Mouse (Mus musculus) heart, adult 2 months (tissue): ENCODE results near the gene Mtor. TPM values are rescaled to one million over a fixed set of nuclear protein-coding genes. Genes with fewer than 3 reads are reported as not detected.

Experiments used
- DNase-seq, 2 experiments: peaks; one replicate each; pipeline ENCODE4 v3.0.0; 2021
- H3K27ac ChIP-seq: fragments of 200-600 bp; 2 replicates; pipeline ENCODE4 v1.8.1; 2022
- H3K27me3 ChIP-seq: fragments of 200-500 bp; 2 replicates; pipeline ENCODE4 v1.6.1; 2012; ENCODE audit warnings: mild to moderate bottlenecking, low read length, inconsistent platforms, mixed read lengths; ENCODE audit not compliant: control insufficient read depth, insufficient read depth
- H3K36me3 ChIP-seq: fragments of 200-500 bp; 2 replicates; pipeline ENCODE4 v1.6.1; 2012; ENCODE audit warnings: low read length, inconsistent platforms; ENCODE audit not compliant: control insufficient read depth, insufficient read depth
- H3K4me1 ChIP-seq: fragments of 200-500 bp; 2 replicates; pipeline ENCODE4 v1.6.1; 2011; ENCODE audit warnings: low read length; ENCODE audit not compliant: control insufficient read depth, insufficient read depth
- H3K4me3 ChIP-seq: fragments of 200-600 bp; 2 replicates; pipeline ENCODE4 v1.8.1; 2022
- H3K79me2 ChIP-seq: fragments of 200-500 bp; replicated peaks from 2 replicates; pipeline ENCODE4 v1.6.1; 2012; ENCODE audit warnings: mild to moderate bottlenecking, inconsistent platforms, low read length, moderate library complexity, mixed read lengths; ENCODE audit not compliant: control insufficient read depth, insufficient read depth
- H3K9ac ChIP-seq: fragments of 200-500 bp; 2 replicates; pipeline ENCODE4 v1.6.1; 2012; ENCODE audit warnings: low read depth, mild to moderate bottlenecking, control low read depth, inconsistent platforms, low read length, mixed read lengths
- CTCF ChIP-seq: fragments of 200-600 bp; IDR thresholded peaks from 2 replicates; pipeline ENCODE4 v1.8.1; 2022; ENCODE audit warnings: antibody characterized with exemption, mild to moderate bottlenecking, moderate library complexity
- EP300 ChIP-seq: fragments of 200-500 bp; IDR thresholded peaks from 2 replicates; pipeline ENCODE4 v1.6.1; 2011; ENCODE audit warnings: low read depth, low read length, control low read depth; ENCODE audit not compliant: insufficient read depth
- POLR2A ChIP-seq: fragments of 200-500 bp; IDR thresholded peaks from 2 replicates; pipeline ENCODE4 v1.6.1; 2011; ENCODE audit warnings: mild to moderate bottlenecking, low read depth, low read length, control low read depth; ENCODE audit not compliant: insufficient read depth
- WGBS: fragments of 180-500 bp; shearing (Covaris S2); methylation state at CpG from one replicate; pipeline ENCODE4 v1.1.7; 2018; 5-methylcytosine and 5-hydroxymethylcytosine counted together
- intact Hi-C: fragments of 180-260 bp; cut with DNase I; formaldehyde crosslinking; loops from one replicate; pipeline ENCODE4 v1.15.1; 2025
- polyA plus RNA-seq: library from polyadenylated mRNA; depleted of rRNA; stranded (reverse); fragments of >200 nt; gene quantifications from 2 replicates; pipeline ENCODE4 v1.2.3, GENCODE M21; 2012
- total RNA-seq, 2 experiments: library from RNA; stranded (reverse); gene quantifications; 2 replicates each; pipeline ENCODE4 v1.2.3; 2021

Gene Mtor
- total and polyA plus RNA-seq, 3 experiments, result 18.6 to 49.7 (median 40.9) TPM

DNA sequence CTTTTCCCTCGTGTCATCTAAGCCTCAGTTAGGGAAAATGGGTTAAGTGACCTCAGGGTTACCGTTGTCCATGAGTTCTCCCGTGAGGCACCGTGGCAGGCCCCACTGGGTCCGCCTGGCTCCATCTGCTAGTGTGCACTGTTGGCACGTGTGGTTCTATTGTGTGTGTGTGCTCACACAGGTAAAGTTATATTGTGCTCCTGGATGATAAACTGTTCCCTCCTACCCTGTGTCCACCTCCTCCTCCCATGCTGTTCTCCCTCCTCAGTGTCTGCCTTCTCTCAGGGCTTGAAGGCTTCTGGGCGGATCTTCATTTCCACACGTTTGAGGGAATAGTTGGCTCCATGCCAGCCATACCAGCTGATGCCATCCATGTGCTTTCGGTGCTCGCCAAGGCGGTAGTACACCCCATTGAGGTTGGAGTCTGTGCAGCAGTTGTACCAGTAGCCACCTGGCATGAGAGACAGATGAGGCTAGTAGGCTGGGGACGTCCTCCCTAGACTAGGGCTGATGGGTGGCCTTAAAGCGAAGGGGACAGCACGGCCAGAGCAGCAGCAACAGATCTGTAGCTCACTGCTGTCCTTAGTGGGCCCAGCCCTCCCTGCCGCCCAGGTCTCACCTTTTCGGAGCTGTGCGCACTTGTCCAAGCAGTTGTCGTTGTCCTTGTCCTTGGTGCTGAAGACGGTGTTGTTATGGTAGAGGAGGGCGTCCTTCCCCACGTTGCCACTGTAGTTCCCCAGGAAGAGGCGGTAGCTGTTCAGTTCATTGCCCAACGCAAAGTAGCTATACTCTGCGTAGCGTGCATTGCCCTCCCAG, 47.7 kb downstream of the Mtor start:
- Histone ChIP-seq H3K4me3 (no peak overlapping the region), H3K4me1 (no peaks in the 10 kb centered on the region), H3K9ac (no peak overlapping the region), H3K79me2 (no peaks in the 10 kb centered on the region), H3K27ac (no peak overlapping the region), H3K27me3 (no peaks in the 10 kb centered on the region), H3K36me3 (no peaks in the 10 kb centered on the region)
- DNase-seq, result peak in 1 of 2 experiments; percentile 18
- intact Hi-C loops, result no loop called here
- 84% methylated on average over 25 of the region's 25 CpGs for WGBS
- TF ChIP-seq EP300 (no peak), CTCF (no peak), POLR2A (no peak)

- Histone ChIP-seq H3K4me1 (peaks cover 4% of the 10 kb centered on the region), H3K4me3 (no peak within 1 kb of the TSS), H3K79me2 (no peaks in the 10 kb centered on the region), H3K9ac (no peak within 1 kb of the TSS), H3K36me3 (no peaks in the 10 kb centered on the region), H3K27ac (no peak within 1 kb of the TSS), H3K27me3 (no peaks in the 10 kb centered on the region)
- 47% methylated on average over 4 of the region's 4 CpGs for WGBS
- TF ChIP-seq POLR2A, result no peak
- no peak for TF ChIP-seq EP300
- TF ChIP-seq CTCF, result no peak
- peak in 1 of 2 experiments; percentile 39 for DNase-seq
- intact Hi-C loops, result no loop called here
Measured at GRCm38 (mm10) chr4:148500410-148500867, 52.0 kb downstream of the Mtor start, which contains the start of gene Angptl7. TSS of gene Angptl7 (minus strand) at chr4:148500460.

DNA sequence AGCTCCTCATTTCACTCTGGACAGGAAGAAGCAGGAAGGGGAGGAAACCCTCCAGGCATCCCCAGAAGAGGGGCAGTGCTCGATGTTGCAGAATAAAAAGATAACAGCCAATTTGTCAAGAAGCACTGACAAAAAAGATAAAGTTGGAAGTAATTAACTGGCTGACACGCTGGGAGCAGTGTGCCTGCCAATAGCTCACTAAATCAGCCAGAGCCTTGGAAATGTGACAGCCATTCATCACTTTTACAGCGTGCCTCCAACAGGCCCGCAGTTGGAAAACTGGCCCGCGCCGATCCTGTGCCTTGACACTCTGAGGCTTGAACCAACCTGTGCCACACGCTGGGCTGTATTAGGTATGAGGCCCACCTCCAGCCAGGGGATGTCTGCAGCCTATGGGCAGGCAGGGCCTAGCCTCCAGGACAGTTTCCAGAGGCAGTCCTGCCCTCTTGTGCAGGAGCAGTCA, 56.1 kb downstream of the Mtor start:
- peaks cover 4% of the 10 kb centered on the region for H3K4me1 ChIP-seq
- no peaks in the 10 kb centered on the region for H3K79me2 ChIP-seq
- peak; percentile 58 to 65 for DNase-seq
- TF ChIP-seq EP300 (no peak), POLR2A (no peak), CTCF (no peak)
- H3K27me3 ChIP-seq, result no peaks in the 10 kb centered on the region
- 24% methylated on average over 8 of the region's 8 CpGs for WGBS
- no peaks in the 10 kb centered on the region for H3K36me3 ChIP-seq
- intact Hi-C loops, result no loop called here
- no peak overlapping the region for H3K4me3 ChIP-seq
- H3K9ac ChIP-seq, result no peak overlapping the region
- no peak overlapping the region for H3K27ac ChIP-seq

DNA sequence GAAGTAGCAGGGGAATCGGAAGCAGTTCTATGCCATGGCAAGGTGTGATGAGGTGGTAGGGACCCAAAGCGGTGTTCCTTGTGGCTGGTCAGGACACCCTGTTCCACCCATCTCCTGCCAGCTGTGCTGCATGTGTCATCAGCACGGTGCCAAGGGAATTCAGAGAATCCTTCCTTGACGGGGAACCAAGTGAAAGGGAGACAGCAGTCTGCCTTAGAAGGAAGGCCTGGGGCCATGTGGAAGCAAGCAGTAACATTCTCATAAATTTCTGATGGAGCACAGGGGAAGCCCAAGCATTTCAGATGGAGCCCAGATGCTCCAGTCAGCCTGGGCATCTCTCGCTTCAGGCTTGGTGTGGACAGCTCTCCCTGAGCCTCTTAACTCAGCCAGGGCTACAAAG, 59.2 kb downstream of the Mtor start:
- DNase-seq, result no peak
- Histone ChIP-seq H3K4me3 (no peak overlapping the region), H3K36me3 (no peaks in the 10 kb centered on the region), H3K27ac (no peak overlapping the region), H3K4me1 (peaks cover 9% of the 10 kb centered on the region), H3K9ac (no peak overlapping the region), H3K79me2 (no peaks in the 10 kb centered on the region), H3K27me3 (no peaks in the 10 kb centered on the region)
- TF ChIP-seq CTCF, result no peak
- TF ChIP-seq POLR2A, result no peak
- no peak for TF ChIP-seq EP300
- 80% methylated on average over 5 of the region's 5 CpGs for WGBS
- intact Hi-C loops, result no loop called here

DNA sequence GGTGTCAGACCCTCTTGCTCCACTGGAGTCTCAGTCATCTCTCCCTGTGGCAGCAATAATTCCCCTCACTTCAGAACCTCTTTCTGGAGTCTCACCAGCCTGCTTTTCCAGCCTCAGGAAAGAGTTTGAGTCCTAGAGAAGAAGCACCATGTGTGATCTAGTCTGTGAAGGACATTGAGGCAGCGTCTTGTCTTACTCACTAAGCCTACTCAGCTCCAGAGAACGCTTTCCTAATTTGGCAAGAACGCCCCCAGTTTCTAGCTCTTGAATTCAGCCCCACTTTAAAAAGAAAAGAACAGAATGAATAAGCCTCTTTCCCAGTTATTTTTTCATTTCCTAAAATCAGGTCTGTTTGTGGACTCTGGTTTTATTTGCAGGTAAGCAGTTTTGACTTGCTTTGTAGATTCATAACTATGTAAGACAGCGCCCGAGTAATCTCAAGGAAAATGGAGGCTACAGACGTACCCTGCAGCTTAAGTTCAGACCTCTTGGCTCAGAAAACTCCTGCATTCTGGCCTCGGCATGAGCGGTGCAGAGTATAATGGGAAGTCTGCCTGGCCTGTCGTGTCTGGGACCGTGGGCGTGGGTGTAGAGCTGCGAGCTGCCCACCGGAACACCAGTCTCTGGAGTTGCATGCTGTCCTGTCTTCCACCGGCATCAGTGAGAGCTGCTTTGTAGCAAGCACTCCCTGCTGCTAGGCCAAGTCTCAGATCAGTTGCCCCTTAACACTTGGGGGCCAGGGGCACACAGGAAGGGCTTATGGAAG, 59.9 kb downstream of the Mtor start:
- WGBS, result 94% methylated on average over 14 of the region's 14 CpGs
- TF ChIP-seq POLR2A (no peak), CTCF (no peak), EP300 (no peak)
- intact Hi-C loops, result no loop called here
- Histone ChIP-seq H3K27ac (no peak overlapping the region), H3K4me1 (peaks cover 9% of the 10 kb centered on the region), H3K27me3 (no peaks in the 10 kb centered on the region), H3K36me3 (no peaks in the 10 kb centered on the region), H3K79me2 (no peaks in the 10 kb centered on the region), H3K4me3 (no peak overlapping the region), H3K9ac (no peak overlapping the region)
- no peak for DNase-seq

GRCm38 (mm10) chr4:148509450-148510084, 61.2 kb downstream of the Mtor start:
- Histone ChIP-seq H3K27me3 (no peaks in the 10 kb centered on the region), H3K9ac (no peak overlapping the region), H3K36me3 (no peaks in the 10 kb centered on the region), H3K79me2 (no peaks in the 10 kb centered on the region), H3K27ac (no peak overlapping the region), H3K4me3 (no peak overlapping the region), H3K4me1 (peaks cover 6% of the 10 kb centered on the region)
- intact Hi-C loops, result no loop called here
- no peak for DNase-seq
- TF ChIP-seq CTCF (no peak), POLR2A (no peak), EP300 (no peak)
- WGBS, result 68% methylated on average over 8 of the region's 8 CpGs
